Mouse (Mus musculus) 3T3-L1 (cell line): ENCODE measurements around the gene Gm6169.
"Not testable (repeated sequence)": the region's sequence is repeated elsewhere in the genome, so short reads cannot be mapped to it uniquely, and the experiment has no call there.

Source experiments
- DNase-seq: peaks from one replicate; pipeline ENCODE4 v3.0.0-alpha.2; 2015; ENCODE audit warnings: low read depth, low spot score

Gm6169 gene

GRCm38 (mm10) chr13:97070931-97071625, 28.0 kb downstream of the Gm6169 start:
- no peak for DNase-seq

DNA sequence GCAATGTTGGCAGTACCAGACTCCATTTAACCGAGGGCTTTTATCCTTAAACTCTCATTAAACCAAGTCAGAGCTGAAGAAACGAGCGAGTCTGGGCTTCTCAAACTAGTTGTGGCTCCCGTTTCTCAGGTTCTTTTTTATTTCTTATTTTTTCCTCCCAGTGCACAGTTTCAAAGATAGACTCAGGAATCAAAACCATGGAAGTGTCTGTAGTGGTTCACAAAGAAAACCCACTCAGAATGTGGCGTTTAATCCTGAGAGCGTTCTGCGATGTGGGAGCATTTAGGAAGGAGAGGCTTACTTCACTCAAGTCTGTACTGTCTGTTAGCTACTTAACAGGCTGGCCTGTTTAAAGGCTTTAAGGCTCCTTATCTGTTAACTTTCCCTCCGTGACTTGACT, 30.9 kb downstream of the Gm6169 start:
- no peak for DNase-seq

DNA sequence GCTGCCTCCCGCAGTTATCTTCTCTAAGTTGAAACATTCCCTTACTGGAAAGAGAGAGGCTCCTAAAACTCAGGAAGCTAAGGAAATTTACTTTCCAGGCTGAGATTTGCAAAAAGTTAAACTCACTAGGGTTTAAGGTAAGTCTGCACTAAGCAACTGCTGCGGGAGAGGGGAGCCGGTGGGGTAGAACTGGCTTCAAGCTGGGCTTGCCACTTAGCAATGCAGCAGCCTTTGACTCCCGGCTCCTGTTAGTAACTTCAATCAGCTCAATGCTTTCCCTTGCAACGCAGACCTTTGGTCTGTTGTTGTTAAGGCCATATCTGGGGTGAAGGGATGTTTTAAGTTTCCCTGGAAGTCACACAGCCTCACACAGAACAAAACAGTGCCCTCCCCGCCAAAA, 31.3 kb downstream of the Gm6169 start:
- no peak for DNase-seq

DNA sequence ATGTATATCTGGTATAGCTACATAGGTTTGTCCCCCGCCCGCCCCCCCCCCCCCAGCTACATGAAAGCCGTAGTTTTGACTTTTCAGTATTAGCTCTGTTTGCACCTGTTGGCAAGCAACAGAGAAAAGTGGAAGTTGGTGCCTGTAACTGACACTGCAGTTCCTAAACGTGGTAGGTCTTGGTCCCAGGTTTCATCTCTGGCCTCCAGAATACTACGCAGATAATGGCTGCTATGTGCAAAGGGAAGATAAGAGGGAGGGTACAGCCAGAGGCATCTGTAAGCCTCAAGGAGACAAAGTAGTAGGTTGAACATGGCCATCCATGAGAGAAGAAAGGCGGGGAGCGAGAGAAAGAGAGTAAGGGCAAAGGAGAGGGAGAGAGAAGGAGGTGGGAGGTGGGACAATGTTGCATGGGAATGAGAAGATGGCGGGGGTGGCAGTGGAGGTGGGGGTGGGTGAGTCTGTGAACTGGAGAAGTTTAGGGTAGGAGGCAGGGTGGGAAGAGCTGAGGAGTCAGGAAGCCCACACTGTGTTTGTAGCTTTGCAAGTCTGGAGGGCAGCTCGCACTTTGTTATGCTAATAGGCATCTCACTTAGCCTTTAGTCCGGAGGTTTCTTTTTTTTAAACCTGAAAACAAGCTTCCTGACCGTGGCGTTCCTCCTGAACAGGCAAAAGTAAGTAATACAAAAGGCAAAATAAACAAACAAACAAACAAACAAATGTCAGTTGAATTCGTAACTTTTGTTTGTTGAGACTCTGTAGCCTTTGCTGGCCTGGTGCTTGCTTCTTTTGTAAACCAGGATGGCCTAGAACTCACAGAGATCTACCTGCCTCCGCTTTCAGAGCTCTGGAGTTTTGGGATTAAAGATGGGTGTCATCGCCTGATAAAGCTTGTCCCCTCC, 32.1 kb downstream of the Gm6169 start, which contains the start of gene Fam169a:
TSS of gene Fam169a (plus strand) at position 638 of the 902 bp plus-strand sequence.
- DNase-seq, result no peak

DNA sequence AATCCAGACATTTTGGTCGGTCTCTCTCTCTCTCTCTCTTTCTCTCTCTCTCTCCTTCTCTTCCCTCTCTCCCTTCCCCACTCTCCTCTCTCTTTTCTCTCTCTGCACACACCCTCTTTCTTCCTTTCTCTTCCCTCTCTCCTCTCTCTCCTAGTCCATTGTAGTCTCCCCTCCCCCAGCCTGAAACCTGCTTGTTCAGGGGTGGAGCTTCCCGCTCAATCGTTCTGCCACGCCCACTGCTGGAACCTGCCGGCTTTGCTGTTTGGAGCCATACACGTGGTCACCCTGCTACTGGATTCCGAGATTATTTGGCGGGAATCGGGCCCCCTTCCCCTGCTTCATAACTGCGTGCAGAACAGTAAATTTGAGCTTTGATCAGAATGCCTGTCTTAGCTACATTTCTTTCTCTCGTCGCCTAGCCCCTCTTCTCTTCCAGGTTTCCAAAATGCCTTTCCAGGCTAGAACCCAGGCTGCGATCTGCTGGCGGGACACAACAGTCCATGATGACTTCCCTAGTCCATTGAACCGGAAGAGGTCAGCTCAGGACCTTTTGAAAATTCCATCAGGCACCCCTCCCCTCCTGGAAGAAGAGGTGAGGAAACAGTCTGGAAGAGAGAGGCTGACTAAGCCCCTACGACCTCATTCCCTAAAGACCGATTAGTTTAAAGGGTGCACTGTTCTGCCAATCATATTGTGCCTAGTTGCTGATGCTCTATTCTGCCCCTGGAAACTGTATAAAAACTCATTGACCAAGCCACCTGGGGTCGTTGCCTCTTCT, 34.0 kb downstream of the Gm6169 start:
- not testable (repeated sequence) for DNase-seq

- peak; percentile 9 for DNase-seq
Observed at GRCm38 (mm10) chr13:97064413-97064812, 34.6 kb downstream of the Gm6169 start.

- no peak for DNase-seq
Observed at GRCm38 (mm10) chr13:97063431-97063830, 35.6 kb downstream of the Gm6169 start.

GRCm38 (mm10) chr13:97062151-97062550, 36.9 kb downstream of the Gm6169 start:
- DNase-seq, result no peak

DNA sequence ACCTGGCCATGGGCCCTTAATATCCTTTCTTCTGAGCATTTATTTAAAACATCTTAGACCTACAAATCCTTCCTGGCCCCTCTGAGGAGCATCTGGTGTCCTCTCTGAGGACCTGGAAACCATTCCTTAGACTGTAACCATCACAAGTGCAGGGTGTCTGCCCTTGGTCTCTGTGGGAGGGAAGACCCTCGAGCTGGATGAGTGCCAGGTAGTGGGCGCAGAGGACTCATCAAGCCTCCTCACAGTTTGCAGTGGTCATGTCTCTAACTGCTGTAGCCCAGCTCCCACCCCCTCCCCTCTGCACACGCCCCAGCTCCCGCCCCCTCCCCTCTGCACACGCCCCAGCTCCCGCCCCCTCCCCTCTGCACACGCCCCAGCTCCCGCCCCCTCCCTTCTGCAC, 38.7 kb downstream of the Gm6169 start:
- DNase-seq, result no peak

GRCm38 (mm10) chr13:97059746-97060145, 39.3 kb downstream of the Gm6169 start:
- no peak for DNase-seq

- DNase-seq, result no peak
Observed at GRCm38 (mm10) chr13:97057817-97058216, 41.2 kb downstream of the Gm6169 start.

DNA sequence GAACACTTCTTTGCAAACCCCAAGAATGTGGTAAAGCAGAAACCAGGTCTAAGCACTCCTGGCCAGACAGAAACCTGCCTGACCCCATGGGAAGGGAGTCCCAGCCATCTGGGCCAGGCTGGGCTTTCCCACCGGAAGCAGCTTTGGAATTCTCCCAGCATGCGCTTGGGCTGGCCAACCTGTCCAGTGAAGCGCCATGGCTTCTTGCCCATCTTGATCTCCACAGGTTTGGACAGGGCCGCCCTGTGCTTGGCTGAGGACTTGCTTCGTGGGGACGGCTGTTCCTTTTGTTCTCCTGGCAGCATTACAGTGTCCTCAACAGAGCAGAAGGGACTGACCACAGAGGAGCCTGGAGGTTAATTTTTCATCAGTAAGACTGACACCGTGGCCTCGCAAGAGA, 45.2 kb downstream of the Gm6169 start:
- DNase-seq, result no peak

GRCm38 (mm10) chr13:97052667-97053066, 46.4 kb downstream of the Gm6169 start:
- DNase-seq, result peak; percentile 86

GRCm38 (mm10) chr13:97051158-97051557, 47.9 kb downstream of the Gm6169 start:
- DNase-seq, result no peak
